In genomic region chr1:163563791-163564190, GRCm38 (mm10) we compare ENCODE assay signal across 15 mouse cellular contexts.
"Had no signal": no experiment of that assay in that cellular context is flagged by ENCODE, and none has a peak within 500 bp of the region (broad histone marks: within the 10 kb centered on the region; RNA-seq: fewer than 3 reads in every experiment).

No protein-coding gene starts in this region.

- H3K4me1 ChIP-seq: kidney, embryonic 15.5 days; liver, embryonic 12.5 days; midbrain, embryonic 10.5 days; neural tube, embryonic 15.5 days had no signal

- DNase-seq: layer of hippocampus, postnatal 36 days; lung, embryonic 14.5 days; lung, postnatal 4 days; midbrain, embryonic 14.5 days; right cerebral cortex, adult 18-20 months; right cerebral cortex, postnatal 25 days; thymus, adult 18-20 months; thymus, postnatal 14 days had no signal

- H3K27ac ChIP-seq: kidney, embryonic 15.5 days; limb, embryonic 15.5 days; liver, embryonic 12.5 days; midbrain, embryonic 10.5 days; neural tube, embryonic 15.5 days; stomach, postnatal 0 days had no signal

- H3K4me3 ChIP-seq: kidney, embryonic 15.5 days; limb, embryonic 15.5 days; liver, embryonic 12.5 days; midbrain, embryonic 10.5 days; myocyte; neural tube, embryonic 15.5 days had no signal
